Mouse (Mus musculus) left cerebral cortex, adult 18-20 months (tissue): ENCODE measurements around the gene Tapt1. TPM values are rescaled to one million over a fixed set of nuclear protein-coding genes. Genes with fewer than 3 reads are reported as not detected.
A peak's percentile ranks its signal among the peaks of the same experiment; 100 is the strongest.

Experiments
- DNase-seq, 2 experiments: peaks; one replicate each; pipeline ENCODE4 v3.0.0; 2021 to 2022; ENCODE audit warnings: low spot score in 2 of 2, mixed read lengths in 1 of 2
- total RNA-seq, 2 experiments: library from RNA; stranded (reverse); gene quantifications; 2 replicates each; pipeline ENCODE4 v1.2.3; 2021

Tapt1 gene
- total RNA-seq, 2 experiments from 2014 or later: 46.9 to 50.3 TPM

GRCm38 (mm10) chr5:44238201-44238600 lies 11.8 kb upstream of the Tapt1 start:
- no peak for DNase-seq

- no peak for DNase-seq
These were observed 8.2 kb upstream of the Tapt1 start for GRCm38 (mm10) chr5:44234606-44235005.

- DNase-seq: no peak
These were observed 7.5 kb upstream of the Tapt1 start for GRCm38 (mm10) chr5:44233933-44234332.

GRCm38 (mm10) chr5:44228756-44229155 lies 2.3 kb upstream of the Tapt1 start:
- no peak for DNase-seq

- DNase-seq: no peak
These were observed 1.9 kb upstream of the Tapt1 start for GRCm38 (mm10) chr5:44228323-44228722.

GRCm38 (mm10) chr5:44227462-44227840 lies 1.0 kb upstream of the Tapt1 start:
- DNase-seq: no peak

GRCm38 (mm10) chr5:44225911-44226520 lies 410 bp downstream of the Tapt1 start:
- DNase-seq: no peak

- no peak for DNase-seq
These were observed 1.4 kb downstream of the Tapt1 start for GRCm38 (mm10) chr5:44224916-44225600.

GRCm38 (mm10) chr5:44224251-44224650 lies 2.2 kb downstream of the Tapt1 start:
- no peak for DNase-seq

- no peak for DNase-seq
These were observed 3.0 kb downstream of the Tapt1 start for GRCm38 (mm10) chr5:44223341-44223881.

- DNase-seq: no peak
These were observed 6.0 kb downstream of the Tapt1 start for GRCm38 (mm10) chr5:44220430-44220829.

GRCm38 (mm10) chr5:44219871-44220270 lies 6.6 kb downstream of the Tapt1 start:
- DNase-seq: no peak

- no peak for DNase-seq
These were observed 7.9 kb downstream of the Tapt1 start for GRCm38 (mm10) chr5:44218483-44218882.

GRCm38 (mm10) chr5:44217685-44218041 lies 8.8 kb downstream of the Tapt1 start:
- DNase-seq: no peak

- DNase-seq: peak in 1 of 2 experiments; percentile 10
These were observed 9.3 kb downstream of the Tapt1 start for GRCm38 (mm10) chr5:44217041-44217684.

- no peak for DNase-seq
These were observed 11.3 kb downstream of the Tapt1 start for GRCm38 (mm10) chr5:44215118-44215517.

GRCm38 (mm10) chr5:44214025-44214424 lies 12.4 kb downstream of the Tapt1 start:
- DNase-seq: no peak

- DNase-seq: no peak
These were observed 13.0 kb downstream of the Tapt1 start for GRCm38 (mm10) chr5:44213391-44213790.

- no peak for DNase-seq
These were observed 14.5 kb downstream of the Tapt1 start for GRCm38 (mm10) chr5:44211818-44212465.

- DNase-seq: no peak
These were observed 19.1 kb downstream of the Tapt1 start for GRCm38 (mm10) chr5:44207286-44207685.

- no peak for DNase-seq
These were observed 19.8 kb downstream of the Tapt1 start for GRCm38 (mm10) chr5:44206651-44207050.

- DNase-seq: peak; percentile 63
These were observed 23.0 kb downstream of the Tapt1 start for GRCm38 (mm10) chr5:44203410-44203809.
